Mouse (Mus musculus) midbrain, embryonic 15.5 days (tissue): Measurements from ENCODE around the gene Aebp1. TPM values are rescaled to one million over a fixed set of nuclear protein-coding genes. Genes with fewer than 3 reads are reported as not detected.
A peak's percentile ranks its signal among the peaks of the same experiment; 100 is the strongest.

Experiments used
- ATAC-seq: fragments of 200-750 bp; cut with Nextera tagmentation; replicated peaks from 2 replicates; pipeline ENCODE4 v1.8.0; 2017; ENCODE audit warnings: moderate TSS enrichment
- H3K27ac ChIP-seq: fragments of 300-500 bp; sonication (generic); 2 replicates; pipeline ENCODE4 v1.5.1; 2015; ENCODE audit warnings: mild to moderate bottlenecking, inconsistent platforms
- H3K27me3 ChIP-seq: fragments of 300-500 bp; sonication (generic); replicated peaks from 2 replicates; pipeline ENCODE4 v1.6.1; 2015; ENCODE audit warnings: inconsistent platforms
- H3K36me3 ChIP-seq: fragments of 300-500 bp; sonication (generic); replicated peaks from 2 replicates; pipeline ENCODE4 v1.6.1; 2015; ENCODE audit warnings: inconsistent platforms
- H3K4me1 ChIP-seq: fragments of 300-500 bp; sonication (generic); 2 replicates; pipeline ENCODE4 v1.6.1; 2015; ENCODE audit warnings: inconsistent platforms
- H3K4me2 ChIP-seq: fragments of 300-500 bp; sonication (generic); 2 replicates; pipeline ENCODE4 v1.6.1; 2015; ENCODE audit warnings: inconsistent platforms, mild to moderate bottlenecking, moderate library complexity
- H3K4me3 ChIP-seq: fragments of 300-500 bp; sonication (generic); 2 replicates; pipeline ENCODE4 v1.5.1; 2015; ENCODE audit warnings: mild to moderate bottlenecking, inconsistent platforms
- H3K9ac ChIP-seq: fragments of 300-500 bp; sonication (generic); 2 replicates; pipeline ENCODE4 v1.6.1; 2015; ENCODE audit warnings: mild to moderate bottlenecking, inconsistent platforms
- H3K9me3 ChIP-seq: fragments of 300-500 bp; sonication (generic); 2 replicates; pipeline ENCODE4 v1.6.1; 2016; ENCODE audit warnings: inconsistent platforms
- WGBS: fragments of 180-500 bp; shearing (Covaris S2); methylation state at CpG from one replicate; pipeline ENCODE4 v1.1.7; 2015; ENCODE audit warnings: mixed read lengths; 5-methylcytosine and 5-hydroxymethylcytosine counted together
- polyA plus RNA-seq: library from polyadenylated mRNA; unstranded; fragments of >200 nt; fragmentation: Nextera tagmentation; extraction: Ambion mirVana; gene quantifications from 2 replicates; pipeline ENCODE4 v1.2.1, GENCODE M21; 2015

Gene Aebp1
- polyA plus RNA-seq = 21.9 and 27.7 TPM in 2 replicates

DNA sequence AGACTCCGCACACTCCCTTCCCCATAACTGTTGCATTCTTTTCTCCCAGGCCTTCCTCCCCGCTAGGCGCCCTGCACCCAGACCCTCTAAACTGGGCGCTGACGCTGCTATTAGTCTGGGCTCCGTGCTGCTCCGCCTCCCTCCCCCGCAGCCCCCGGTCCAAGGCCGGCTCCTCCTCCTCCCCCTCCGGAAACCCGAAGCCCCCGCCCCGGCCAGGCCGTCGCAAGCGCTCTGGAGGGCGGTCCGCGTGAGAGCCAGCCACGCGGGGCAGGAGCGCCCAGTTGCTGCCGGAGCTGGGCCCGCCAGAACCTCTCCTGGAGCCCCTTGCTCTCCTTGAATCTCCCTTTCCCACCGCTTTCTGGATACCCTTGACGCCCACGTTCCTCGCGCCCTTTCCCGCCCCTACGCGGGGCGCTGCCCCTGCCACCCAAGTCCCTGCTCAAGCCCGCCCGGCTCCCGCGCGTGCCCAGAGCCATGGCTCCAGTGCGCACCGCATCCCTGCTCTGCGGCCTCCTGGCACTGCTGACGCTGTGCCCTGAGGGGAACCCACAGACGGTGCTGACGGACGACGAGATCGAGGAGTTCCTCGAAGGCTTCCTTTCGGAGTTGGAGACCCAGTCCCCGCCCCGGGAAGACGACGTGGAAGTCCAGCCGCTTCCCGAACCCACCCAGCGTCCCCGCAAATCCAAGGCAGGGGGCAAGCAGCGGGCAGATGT, at the start of gene Aebp1:
TSS of gene Aebp1 (plus strand) at position 270 of the 716 bp plus-strand sequence.
- no peak within 1 kb of the TSS for H3K27ac ChIP-seq
- H3K9me3 ChIP-seq = no peaks in the 10 kb centered on the region
- 0 out of 2 replicates have a peak, but pooled peaks have one; percentile 50 for ATAC-seq
- peak within 1 kb of the TSS; percentile 26 for H3K4me3 ChIP-seq
- H3K4me2 ChIP-seq = peak within 1 kb of the TSS; percentile 50
- WGBS = 5% methylated on average over 58 of the region's 59 CpGs
- no peaks in the 10 kb centered on the region for H3K36me3 ChIP-seq
- H3K9ac ChIP-seq = peak within 1 kb of the TSS; percentile 13
- H3K4me1 ChIP-seq = peaks cover 10% of the 10 kb centered on the region
- H3K27me3 ChIP-seq = peaks cover 31% of the 10 kb centered on the region

- Histone ChIP-seq H3K4me2 (no peak overlapping the region), H3K27me3 (no peaks in the 10 kb centered on the region), H3K27ac (no peak overlapping the region), H3K4me3 (no peak overlapping the region), H3K9ac (no peak overlapping the region), H3K4me1 (no peaks in the 10 kb centered on the region), H3K36me3 (no peaks in the 10 kb centered on the region), H3K9me3 (no peaks in the 10 kb centered on the region)
- ATAC-seq = no peak
- 79% methylated on average over 10 of the region's 10 CpGs for whole genome bisulfite sequencing
These were observed 48.4 kb upstream of the Aebp1 start for GRCm38 (mm10) chr11:5813381-5813780.

DNA sequence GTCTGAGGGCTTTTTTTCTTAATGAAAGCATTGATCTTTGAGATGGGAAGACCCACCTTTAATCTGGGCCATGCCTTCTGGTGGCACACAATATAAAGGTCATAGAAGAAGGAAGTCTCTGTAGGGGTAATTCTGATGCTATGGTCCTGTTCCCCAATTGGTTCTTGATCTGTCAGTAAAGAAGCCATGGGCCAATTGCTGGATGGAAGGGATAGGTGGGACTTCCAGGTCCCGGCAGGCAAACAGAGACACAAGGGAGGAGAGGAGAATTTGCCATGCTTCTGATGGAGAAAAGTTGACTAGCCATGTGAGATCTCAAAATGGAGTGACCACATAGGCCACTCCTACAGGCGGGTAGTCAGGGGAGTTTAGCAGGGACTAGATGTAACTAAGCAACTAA, 42.5 kb upstream of the Aebp1 start:
- Histone ChIP-seq H3K9me3 (no peaks in the 10 kb centered on the region), H3K4me2 (no peak overlapping the region), H3K36me3 (no peaks in the 10 kb centered on the region), H3K4me3 (no peak overlapping the region), H3K9ac (no peak overlapping the region), H3K27ac (no peak overlapping the region), H3K4me1 (no peaks in the 10 kb centered on the region), H3K27me3 (no peaks in the 10 kb centered on the region)
- ATAC-seq = no peak
- WGBS = 79% methylated on average over 2 of the region's 2 CpGs

GRCm38 (mm10) chr11:5825432-5825831, 36.3 kb upstream of the Aebp1 start:
- no peak for ATAC-seq
- Histone ChIP-seq H3K27ac (no peak overlapping the region), H3K4me3 (no peak overlapping the region), H3K4me1 (no peaks in the 10 kb centered on the region), H3K36me3 (0 out of 2 replicates have a peak, but pooled peaks cover 7% of the 10 kb centered on the region), H3K27me3 (no peaks in the 10 kb centered on the region), H3K4me2 (no peak overlapping the region), H3K9me3 (no peaks in the 10 kb centered on the region), H3K9ac (no peak overlapping the region)

DNA sequence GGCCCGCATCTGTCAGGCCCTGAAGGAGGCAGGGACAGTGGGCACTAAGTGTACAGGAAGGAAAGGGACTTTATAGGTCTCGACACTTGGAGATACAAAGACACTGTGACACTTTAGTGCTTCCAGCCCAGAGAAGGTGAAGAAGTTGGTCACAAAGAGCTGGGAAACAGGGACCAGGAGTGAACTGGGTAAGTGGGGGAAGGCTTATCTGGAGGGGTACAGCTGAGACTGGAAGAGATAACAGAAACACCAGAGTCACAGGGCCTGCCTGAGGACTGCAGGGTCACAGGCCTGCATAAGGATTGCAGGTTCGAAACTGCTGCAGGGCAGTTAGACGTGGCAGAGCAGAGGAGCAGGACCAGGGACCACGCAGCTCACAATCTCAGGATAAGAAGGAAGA, 33.8 kb upstream of the Aebp1 start:
- Histone ChIP-seq H3K9ac (no peak overlapping the region), H3K9me3 (no peaks in the 10 kb centered on the region), H3K27me3 (no peaks in the 10 kb centered on the region), H3K4me3 (no peak overlapping the region), H3K27ac (no peak overlapping the region), H3K36me3 (0 out of 2 replicates have a peak, but pooled peaks cover 7% of the 10 kb centered on the region), H3K4me2 (no peak overlapping the region), H3K4me1 (no peaks in the 10 kb centered on the region)
- 94% methylated on average over 5 of the region's 5 CpGs for WGBS
- no peak for ATAC-seq

GRCm38 (mm10) chr11:5828509-5829191, 33.1 kb upstream of the Aebp1 start:
- H3K9ac ChIP-seq = no peak overlapping the region
- H3K4me1 ChIP-seq = no peaks in the 10 kb centered on the region
- no peak for ATAC-seq
- H3K4me3 ChIP-seq = no peak overlapping the region
- 89% methylated on average over 11 of the region's 11 CpGs for WGBS
- H3K36me3 ChIP-seq = 0 out of 2 replicates have a peak, but pooled peaks cover 7% of the 10 kb centered on the region
- no peak overlapping the region for H3K4me2 ChIP-seq
- no peaks in the 10 kb centered on the region for H3K9me3 ChIP-seq
- H3K27me3 ChIP-seq = no peaks in the 10 kb centered on the region
- H3K27ac ChIP-seq = no peak overlapping the region

GRCm38 (mm10) chr11:5829327-5829726, 32.4 kb upstream of the Aebp1 start:
- 0 out of 2 replicates have a peak, but pooled peaks cover 7% of the 10 kb centered on the region for H3K36me3 ChIP-seq
- H3K4me1 ChIP-seq = no peaks in the 10 kb centered on the region
- H3K4me3 ChIP-seq = no peak overlapping the region
- H3K9ac ChIP-seq = no peak overlapping the region
- H3K27me3 ChIP-seq = no peaks in the 10 kb centered on the region
- no peak overlapping the region for H3K27ac ChIP-seq
- H3K9me3 ChIP-seq = no peaks in the 10 kb centered on the region
- H3K4me2 ChIP-seq = no peak overlapping the region
- no peak for ATAC-seq
- 94% methylated on average over 12 of the region's 12 CpGs for WGBS

DNA sequence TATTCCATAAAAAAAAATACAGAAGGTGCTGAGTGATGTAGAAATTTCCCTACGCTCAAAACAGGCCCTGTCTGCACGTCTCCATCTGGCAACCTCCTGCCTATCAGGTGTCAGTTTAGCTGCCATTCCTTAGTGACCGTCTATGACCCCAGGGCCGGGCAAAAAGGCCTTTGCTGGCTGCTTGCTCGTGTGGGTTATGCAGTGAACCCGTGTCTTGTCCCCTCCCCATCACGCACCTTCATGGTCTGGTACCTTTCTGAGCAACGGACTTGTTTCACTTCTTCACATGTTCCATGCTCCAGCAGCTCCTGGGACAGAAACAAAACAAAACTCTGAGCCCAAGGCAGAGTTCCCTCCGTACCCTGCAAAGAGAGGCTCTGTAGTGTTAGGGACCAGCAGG, 27.2 kb upstream of the Aebp1 start:
- no peak overlapping the region for H3K4me3 ChIP-seq
- no peak overlapping the region for H3K4me2 ChIP-seq
- 0 out of 2 replicates have a peak, but pooled peaks cover 3% of the 10 kb centered on the region for H3K36me3 ChIP-seq
- no peak overlapping the region for H3K27ac ChIP-seq
- no peaks in the 10 kb centered on the region for H3K9me3 ChIP-seq
- no peak overlapping the region for H3K9ac ChIP-seq
- no peak for ATAC-seq
- H3K27me3 ChIP-seq = no peaks in the 10 kb centered on the region
- peaks cover 17% of the 10 kb centered on the region; the same call in 1 of the 2 replicates for H3K4me1 ChIP-seq
- 91% methylated on average over 9 of the region's 9 CpGs for whole genome bisulfite sequencing

DNA sequence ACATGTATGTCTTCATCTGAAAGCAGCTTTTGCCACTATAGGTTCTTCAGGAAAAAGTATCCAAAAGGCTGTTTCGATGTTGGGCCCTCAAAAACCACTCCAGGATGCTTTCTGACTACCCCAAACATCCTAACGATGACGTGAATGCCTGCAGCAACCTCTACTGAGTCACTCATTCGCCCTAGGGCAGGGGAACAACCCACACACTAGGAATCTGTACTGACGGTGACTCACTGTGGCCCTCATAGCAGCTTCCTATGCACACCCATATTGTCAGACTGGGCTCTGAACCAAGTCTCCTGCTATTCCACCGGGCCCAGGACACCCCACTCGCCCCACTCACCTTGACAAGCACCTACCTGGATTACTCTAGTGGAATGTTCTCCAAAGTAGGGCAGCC, 26.7 kb upstream of the Aebp1 start:
- H3K9ac ChIP-seq = no peak overlapping the region
- no peaks in the 10 kb centered on the region for H3K36me3 ChIP-seq
- WGBS = 94% methylated on average over 7 of the region's 7 CpGs
- peaks cover 17% of the 10 kb centered on the region; the same call in 1 of the 2 replicates for H3K4me1 ChIP-seq
- no peaks in the 10 kb centered on the region for H3K9me3 ChIP-seq
- no peak overlapping the region for H3K4me2 ChIP-seq
- H3K4me3 ChIP-seq = no peak overlapping the region
- H3K27ac ChIP-seq = no peak overlapping the region
- no peaks in the 10 kb centered on the region for H3K27me3 ChIP-seq
- no peak for ATAC-seq

DNA sequence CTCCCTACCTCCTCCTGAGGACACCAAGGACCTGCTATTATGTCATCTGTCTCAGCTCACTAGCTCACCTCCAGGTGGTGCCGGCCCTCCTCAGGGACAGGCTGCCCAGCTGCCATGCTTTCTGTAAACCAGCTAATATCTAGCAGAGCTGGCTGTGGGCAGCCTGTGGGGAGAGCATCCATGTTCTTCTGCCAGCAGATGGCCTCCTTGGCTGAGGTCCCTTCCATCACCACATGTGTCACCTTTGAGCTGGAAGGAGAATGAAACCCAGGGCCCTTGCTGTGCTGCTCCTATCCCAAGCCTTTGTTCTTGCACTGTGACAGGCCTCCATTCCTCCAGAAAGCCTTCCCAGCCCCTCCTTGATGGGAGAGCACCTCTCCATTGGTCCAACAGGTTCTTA, 25.6 kb upstream of the Aebp1 start:
- Histone ChIP-seq H3K36me3 (no peaks in the 10 kb centered on the region), H3K4me1 (peaks cover 17% of the 10 kb centered on the region; the same call in 1 of the 2 replicates), H3K9ac (no peak overlapping the region), H3K9me3 (no peaks in the 10 kb centered on the region), H3K27ac (no peak overlapping the region), H3K4me2 (no peak overlapping the region), H3K4me3 (no peak overlapping the region), H3K27me3 (no peaks in the 10 kb centered on the region)
- 47% methylated on average over 1 of the region's 1 CpGs for WGBS
- 0 out of 2 replicates have a peak, but pooled peaks have one; percentile 5 for ATAC-seq

DNA sequence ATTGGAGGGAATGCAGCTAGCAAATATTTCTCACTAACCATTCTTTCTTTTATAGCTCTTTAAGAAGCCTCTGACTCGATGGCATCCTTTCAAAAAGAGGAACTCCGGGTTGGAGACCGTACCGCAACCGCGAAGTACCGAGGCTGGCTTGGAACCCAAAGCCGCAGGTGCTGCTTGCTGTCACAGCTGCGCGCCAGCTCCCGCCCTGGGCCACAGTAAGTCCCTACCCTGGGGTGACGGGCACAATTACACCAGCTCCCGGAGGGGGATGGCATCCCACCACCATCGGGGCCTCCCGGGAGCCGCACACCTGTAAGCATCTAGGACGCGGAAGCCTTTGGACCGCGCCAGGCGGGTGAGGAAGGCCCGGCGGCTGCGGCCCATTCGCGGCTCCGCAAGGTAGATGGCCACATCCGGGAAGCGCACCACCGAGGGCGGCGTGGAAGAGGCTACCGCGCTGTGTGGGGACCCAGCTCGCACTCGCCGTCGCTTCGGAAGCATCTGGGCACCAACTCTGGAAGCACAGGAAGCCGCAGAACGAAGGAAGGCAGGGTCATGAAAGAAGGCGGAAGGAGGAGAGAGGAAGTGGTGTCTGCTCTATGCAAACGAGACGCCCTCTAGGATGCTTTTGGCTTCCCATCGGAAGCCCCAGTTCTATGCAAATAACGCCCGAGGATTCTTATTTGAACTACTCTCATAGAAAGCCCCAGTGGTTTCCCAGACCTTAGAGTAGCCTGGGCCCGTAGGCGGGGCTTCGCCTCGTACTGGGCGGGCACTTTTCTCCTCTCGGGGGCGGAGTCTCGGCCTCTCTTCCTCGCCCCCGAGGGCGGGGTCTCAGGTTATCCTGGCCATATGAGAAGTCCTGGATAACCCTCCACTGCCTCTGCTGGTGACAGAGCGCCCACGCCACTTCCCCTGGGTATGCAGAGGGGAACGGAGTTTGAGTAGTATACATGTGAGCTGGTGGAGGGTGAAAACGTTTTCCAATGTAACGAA, 24.2 kb upstream of the Aebp1 start, which contains the start of gene Polm:
TSS of gene Polm (minus strand) at position 766 of the 996 bp plus-strand sequence.
- under 1% methylated on average over 63 of the region's 63 CpGs for WGBS
- Histone ChIP-seq H3K9ac (peak within 1 kb of the TSS; percentile 69), H3K36me3 (no peaks in the 10 kb centered on the region), H3K4me3 (peak within 1 kb of the TSS; percentile 66), H3K27me3 (no peaks in the 10 kb centered on the region), H3K27ac (peak within 1 kb of the TSS; percentile 78), H3K4me2 (peak within 1 kb of the TSS; percentile 85), H3K9me3 (no peaks in the 10 kb centered on the region), H3K4me1 (peaks cover 17% of the 10 kb centered on the region; the same call in 1 of the 2 replicates)
- peak; percentile 96 for ATAC-seq
